Mouse (Mus musculus): ENCODE measurements around the gene Capn2. TPM values are rescaled to one million over a fixed set of nuclear protein-coding genes. Genes with fewer than 3 reads are reported as not detected.

The Capn2 gene
- total and polyA plus RNA-seq, 2 experiments from 2014 or later: 79.7 to 83.7 TPM

DNA sequence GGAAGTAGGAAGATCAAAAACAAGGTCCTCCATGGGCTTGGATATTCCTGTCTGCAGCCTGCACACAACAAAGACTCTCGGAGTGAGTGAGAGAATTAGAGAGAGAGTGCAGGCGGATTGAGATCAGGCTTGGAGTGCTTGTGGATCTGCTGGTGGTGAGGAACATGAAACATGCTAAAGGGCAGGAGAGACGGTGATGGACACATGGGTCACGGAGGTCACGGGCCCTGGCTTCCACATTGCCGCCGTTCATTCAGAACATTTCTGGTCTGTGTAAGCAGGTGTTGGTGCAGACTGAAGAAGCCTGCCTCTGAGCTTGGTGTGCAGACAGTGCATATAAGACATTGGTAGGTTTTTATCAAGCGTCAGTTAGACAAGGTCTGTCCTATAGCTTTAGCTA is 58.0 kb downstream of the Capn2 start:
- WGBS: 79% methylated on average over 8 of the region's 8 CpGs
- H3K4me2 ChIP-seq (ENCODE audit: low read depth, low read length): no peak overlapping the region

DNA sequence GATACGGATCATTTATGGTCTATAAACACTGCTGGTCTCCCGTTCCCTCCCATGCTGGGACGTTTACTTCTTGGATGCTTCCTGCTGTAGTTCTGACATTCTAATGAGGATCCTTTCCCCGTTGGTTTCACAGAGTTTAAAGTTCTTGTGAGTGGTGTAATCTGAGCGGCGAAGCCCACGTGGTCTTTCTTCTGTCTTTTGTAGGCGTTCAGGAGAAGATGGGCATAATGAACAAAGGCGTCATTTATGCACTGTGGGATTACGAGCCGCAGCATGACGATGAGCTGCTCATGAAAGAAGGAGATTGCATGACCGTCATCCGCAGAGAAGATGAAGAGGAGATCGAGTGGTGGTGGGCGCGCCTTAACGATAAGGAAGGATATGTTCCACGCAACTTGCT is 58.9 kb downstream of the Capn2 start:
- Histone ChIP-seq H3K27me3 (ENCODE audit: insufficient read depth, low read length) (no peaks in the 10 kb centered on the region), H3K27ac (no peak overlapping the region), H3K36me3 (ENCODE audit: insufficient read depth, low read length) (peaks cover 4% of the 10 kb centered on the region; the same call in 1 of the 2 replicates), H3K9me3 (ENCODE audit: low read length) (no peaks in the 10 kb centered on the region), H3K4me1 (ENCODE audit: insufficient read depth, low read length) (no peaks in the 10 kb centered on the region; the same call in 1 of the 2 replicates), H3K4me2 (ENCODE audit: low read depth, low read length) (no peak overlapping the region), H3K4me3 (ENCODE audit: low read length) (no peak overlapping the region), H3K9ac (replicated peaks; ENCODE audit: low read length) (no peak overlapping the region)
- DNase-seq (ENCODE audit: low spot score): peak; percentile 19
- TF ChIP-seq CTCF (IDR thresholded peaks at IDR 0.05; ENCODE audit: low read depth): no peak
- 55% methylated on average over 19 of the region's 19 CpGs for WGBS
- ATAC-seq: no peak

More for the DNA sequence above, 58.0 kb downstream of the Capn2 start:
- Histone ChIP-seq H3K4me3 (ENCODE audit: low read length) (no peak overlapping the region), H3K36me3 (ENCODE audit: insufficient read depth, low read length) (no peaks in the 10 kb centered on the region; the same call in 1 of the 2 replicates), H3K9me3 (ENCODE audit: low read length) (no peaks in the 10 kb centered on the region), H3K27ac (no peak overlapping the region), H3K4me1 (ENCODE audit: insufficient read depth, low read length) (no peaks in the 10 kb centered on the region; the same call in 1 of the 2 replicates), H3K27me3 (ENCODE audit: insufficient read depth, low read length) (no peaks in the 10 kb centered on the region), H3K9ac (replicated peaks; ENCODE audit: low read length) (no peak overlapping the region)
- ATAC-seq: no peak
- TF ChIP-seq CTCF (IDR thresholded peaks at IDR 0.05; ENCODE audit: low read depth): no peak
- no peak for DNase-seq (ENCODE audit: low spot score)

DNA sequence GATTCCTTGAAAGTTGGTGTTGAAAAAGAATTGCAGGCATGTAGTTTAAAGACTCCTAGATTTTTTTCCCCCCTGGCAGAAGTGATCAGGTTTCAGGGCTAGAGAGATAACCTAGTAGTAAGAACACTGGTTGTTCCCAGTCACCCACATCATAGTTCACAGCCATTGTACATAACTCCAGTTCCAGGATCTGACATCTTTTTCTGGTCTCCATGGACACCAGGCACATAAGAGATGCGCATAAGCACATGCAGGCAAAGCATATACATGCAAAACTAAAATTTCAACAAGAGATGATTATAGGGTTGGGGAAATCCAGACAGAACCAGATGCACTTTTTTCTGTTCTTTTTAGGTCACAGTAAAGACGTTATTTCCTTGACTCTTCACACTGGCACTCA is 62.3 kb downstream of the Capn2 start:
- Histone ChIP-seq H3K27ac (no peak overlapping the region), H3K36me3 (ENCODE audit: insufficient read depth, low read length) (peaks cover 10% of the 10 kb centered on the region; the same call in 1 of the 2 replicates)

DNA sequence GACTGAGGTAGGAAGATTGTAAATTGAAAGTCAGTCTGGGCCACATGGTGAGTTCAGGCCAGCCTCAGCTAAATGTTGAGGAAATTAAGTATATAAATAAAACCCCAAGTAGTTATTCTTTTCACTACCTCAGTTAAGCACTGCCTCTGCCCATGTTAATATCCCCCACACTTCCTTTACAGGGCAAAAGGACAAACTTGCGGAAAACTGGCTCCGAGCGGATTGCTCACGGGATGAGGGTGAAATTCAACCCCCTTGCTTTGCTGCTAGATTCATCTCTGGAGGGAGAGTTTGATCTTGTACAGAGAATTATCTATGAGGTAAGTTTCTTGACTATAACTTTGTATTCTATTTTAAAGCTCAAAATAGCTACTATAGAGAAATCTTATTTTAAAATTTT is 64.9 kb downstream of the Capn2 start:
- no peak for ATAC-seq
- TF ChIP-seq CTCF (IDR thresholded peaks at IDR 0.05; ENCODE audit: low read depth): no peak
- Histone ChIP-seq H3K4me3 (ENCODE audit: low read length) (no peak overlapping the region), H3K4me1 (ENCODE audit: insufficient read depth, low read length) (no peaks in the 10 kb centered on the region), H3K27me3 (ENCODE audit: insufficient read depth, low read length) (no peaks in the 10 kb centered on the region), H3K27ac (no peak overlapping the region), H3K36me3 (ENCODE audit: insufficient read depth, low read length) (peaks cover 28% of the 10 kb centered on the region), H3K9me3 (ENCODE audit: low read length) (no peaks in the 10 kb centered on the region), H3K9ac (replicated peaks; ENCODE audit: low read length) (no peak overlapping the region), H3K4me2 (ENCODE audit: low read depth, low read length) (no peak overlapping the region)
- DNase-seq (ENCODE audit: low spot score): no peak
- 90% methylated on average over 4 of the region's 4 CpGs for WGBS

More for the DNA sequence above, 62.3 kb downstream of the Capn2 start:
- Histone ChIP-seq H3K9ac (replicated peaks; ENCODE audit: low read length) (no peak overlapping the region), H3K9me3 (ENCODE audit: low read length) (no peaks in the 10 kb centered on the region), H3K4me3 (ENCODE audit: low read length) (no peak overlapping the region), H3K4me2 (ENCODE audit: low read depth, low read length) (no peak overlapping the region), H3K4me1 (ENCODE audit: insufficient read depth, low read length) (no peaks in the 10 kb centered on the region), H3K27me3 (ENCODE audit: insufficient read depth, low read length) (no peaks in the 10 kb centered on the region)
- ATAC-seq (no peak), DNase-seq (ENCODE audit: low spot score) (no peak)
- 78% methylated on average over 2 of the region's 2 CpGs for WGBS
- TF ChIP-seq CTCF (IDR thresholded peaks at IDR 0.05; ENCODE audit: low read depth): no peak

DNA sequence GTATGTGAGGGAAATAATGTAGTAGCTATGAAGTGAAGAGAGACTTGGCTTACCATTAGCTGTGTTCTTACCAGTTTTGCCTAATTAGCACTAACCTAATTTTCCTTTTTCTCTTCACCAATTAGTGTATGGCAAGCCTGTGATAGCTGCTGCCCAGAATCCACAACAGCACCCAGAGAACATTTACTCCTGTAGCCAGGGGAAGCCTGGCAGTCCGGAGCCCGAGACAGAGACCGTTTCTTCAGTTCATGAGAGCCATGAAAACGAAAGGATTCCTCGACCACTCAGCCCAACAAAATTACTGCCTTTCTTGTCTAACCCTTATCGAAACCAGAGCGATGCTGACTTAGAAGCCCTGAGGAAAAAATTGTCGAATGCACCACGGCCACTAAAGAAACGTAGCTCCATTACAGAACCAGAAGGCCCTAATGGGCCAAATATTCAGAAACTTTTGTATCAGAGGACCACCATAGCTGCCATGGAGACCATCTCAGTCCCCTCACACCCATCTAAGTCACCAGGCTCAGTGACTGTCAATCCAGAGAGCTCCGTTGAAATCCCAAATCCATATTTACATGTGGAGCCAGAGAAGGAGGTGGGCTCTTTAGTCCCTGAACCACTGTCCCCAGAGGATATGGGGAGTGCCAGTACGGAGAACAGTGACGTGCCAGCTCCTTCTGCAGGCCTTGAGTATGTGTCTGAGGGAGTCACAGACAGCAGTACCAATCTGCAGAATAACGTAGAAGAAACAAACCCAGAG is 69.0 kb downstream of the Capn2 start:
- DNase-seq (ENCODE audit: low spot score): no peak
- Histone ChIP-seq H3K4me3 (ENCODE audit: low read length) (no peak overlapping the region), H3K27me3 (ENCODE audit: insufficient read depth, low read length) (no peaks in the 10 kb centered on the region), H3K27ac (no peak overlapping the region), H3K4me1 (ENCODE audit: insufficient read depth, low read length) (no peaks in the 10 kb centered on the region), H3K4me2 (ENCODE audit: low read depth, low read length) (no peak overlapping the region), H3K9ac (replicated peaks; ENCODE audit: low read length) (no peak overlapping the region), H3K36me3 (ENCODE audit: insufficient read depth, low read length) (peaks cover 50% of the 10 kb centered on the region), H3K9me3 (ENCODE audit: low read length) (no peaks in the 10 kb centered on the region)
- 90% methylated on average over 14 of the region's 14 CpGs for WGBS
- no peak for TF ChIP-seq CTCF (IDR thresholded peaks at IDR 0.05; ENCODE audit: low read depth)
- ATAC-seq: no peak

DNA sequence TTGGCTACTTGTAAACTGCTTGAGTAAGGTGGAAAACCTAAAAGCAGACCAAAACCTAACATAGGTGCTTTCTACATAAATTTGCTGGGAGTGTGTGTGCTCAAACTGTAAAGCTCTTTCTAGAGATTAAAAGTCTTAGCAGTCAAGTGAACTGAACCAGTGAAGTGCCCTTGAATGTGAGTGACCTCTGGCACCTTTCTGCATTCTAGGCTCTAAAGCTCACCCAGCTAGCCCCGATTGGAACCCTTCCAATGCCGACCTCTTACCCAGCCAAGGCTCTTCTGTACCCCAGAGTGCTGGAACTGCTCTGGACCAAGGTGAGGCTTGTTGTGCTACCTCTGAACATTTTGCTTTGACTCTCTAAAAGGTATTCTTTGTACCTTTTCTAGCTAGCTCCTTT is 73.3 kb downstream of the Capn2 start:
- H3K9me3 ChIP-seq (ENCODE audit: low read length): no peaks in the 10 kb centered on the region
- no peak overlapping the region for H3K4me3 ChIP-seq (ENCODE audit: low read length)
- WGBS: 88% methylated on average over 2 of the region's 2 CpGs
- H3K9ac ChIP-seq (replicated peaks; ENCODE audit: low read length): no peak overlapping the region
- H3K36me3 ChIP-seq (ENCODE audit: insufficient read depth, low read length): peaks cover 51% of the 10 kb centered on the region
- H3K4me1 ChIP-seq (ENCODE audit: insufficient read depth, low read length): peaks cover 4% of the 10 kb centered on the region; the same call in 1 of the 2 replicates
- no peak for ATAC-seq
- H3K4me2 ChIP-seq (ENCODE audit: low read depth, low read length): no peak overlapping the region
- no peak for DNase-seq (ENCODE audit: low spot score)
- H3K27ac ChIP-seq: no peak overlapping the region
- TF ChIP-seq CTCF (IDR thresholded peaks at IDR 0.05; ENCODE audit: low read depth): no peak
- H3K27me3 ChIP-seq (ENCODE audit: insufficient read depth, low read length): no peaks in the 10 kb centered on the region

Data from hindbrain, postnatal 0 days (tissue).